ENCODE assay signal across 17 mouse cellular contexts in genomic region chr11:106730714-106731113, GRCm38 (mm10). TPM values are rescaled to one million over a fixed set of nuclear protein-coding genes. Genes with fewer than 3 reads are reported as not detected.
DNase-seq lines count a peak whose midpoint lies in the region; ATAC-seq and TF ChIP-seq lines count a peak whose summit lies in the region.
"Had no signal": no experiment of that assay in that cellular context is flagged by ENCODE, and none has a peak within 500 bp of the region (broad histone marks: within the 10 kb centered on the region; RNA-seq: fewer than 3 reads in every experiment).

No protein-coding gene starts in this region.

- TF ChIP-seq EP300 in stomach, postnatal 0 days (optimal IDR thresholded peaks at IDR 0.05) = no peak

- WGBS in heart, embryonic 13.5 days = 9% methylated on average over 4 of the region's 4 CpGs
- WGBS in neural tube, embryonic 13.5 days = 63% methylated on average over 4 of the region's 4 CpGs
- 52% methylated on average over 4 of the region's 4 CpGs for whole genome bisulfite sequencing in kidney, embryonic 14.5 days
- WGBS in stomach, postnatal 0 days = 19% methylated on average over 4 of the region's 4 CpGs
- WGBS in hindbrain, embryonic 10.5 days = 89% methylated on average over 4 of the region's 4 CpGs

- 0 out of 2 replicates have a peak, but pooled peaks have one; percentile 55 for ATAC-seq in heart, embryonic 13.5 days (ENCODE audit: extremely low read depth, insufficient number of reproducible peaks, low FRiP score, low TSS enrichment)
- no peak for ATAC-seq in neural tube, embryonic 13.5 days (ENCODE audit: low read depth)
- 0 out of 2 replicates have a peak, but pooled peaks have one; percentile 24 for ATAC-seq in kidney, embryonic 14.5 days (ENCODE audit: low FRiP score, low TSS enrichment)
- ATAC-seq in stomach, postnatal 0 days (ENCODE audit: low FRiP score, low TSS enrichment) = peak; percentile 59
- no peak for ATAC-seq in erythroblast, adult 5-6 weeks (replicated peaks; ENCODE audit: low FRiP score, poor library complexity, severe bottlenecking)
- ATAC-seq: midbrain, embryonic 13.5 days; Patski had no signal

- peaks cover 39% of the 10 kb centered on the region for H3K4me1 ChIP-seq in heart, embryonic 13.5 days
- peaks cover 15% of the 10 kb centered on the region for H3K4me1 ChIP-seq in neural tube, embryonic 13.5 days (replicated peaks)
- no peaks in the 10 kb centered on the region for H3K4me1 ChIP-seq in kidney, embryonic 14.5 days (ENCODE audit: control insufficient read depth, insufficient read depth, low read length)
- no peaks in the 10 kb centered on the region for H3K4me1 ChIP-seq in stomach, postnatal 0 days (replicated peaks; ENCODE audit: control insufficient read depth, insufficient read depth)
- peaks cover 15% of the 10 kb centered on the region for H3K4me1 ChIP-seq in hindbrain, embryonic 10.5 days (replicated peaks)
- H3K4me1 ChIP-seq: hindbrain, embryonic 15.5 days had no signal

- intact Hi-C loops in heart, postnatal 25 days (cut with DNase I) = no loop called here

- TF ChIP-seq CTCF in stomach, postnatal 0 days (IDR thresholded peaks at IDR 0.05; ENCODE audit: low read depth) = no peak

- H3K36me3 ChIP-seq in heart, embryonic 13.5 days = no peaks in the 10 kb centered on the region
- H3K36me3 ChIP-seq in neural tube, embryonic 13.5 days = no peaks in the 10 kb centered on the region
- no peaks in the 10 kb centered on the region for H3K36me3 ChIP-seq in kidney, embryonic 14.5 days (ENCODE audit: control insufficient read depth, insufficient read depth, low read length)
- H3K36me3 ChIP-seq in stomach, postnatal 0 days (ENCODE audit: control insufficient read depth, insufficient read depth, low read length) = no peaks in the 10 kb centered on the region
- H3K36me3 ChIP-seq in hindbrain, embryonic 10.5 days = no peaks in the 10 kb centered on the region
- H3K36me3 ChIP-seq: hindbrain, embryonic 15.5 days; limb, embryonic 13.5 days; midbrain, embryonic 13.5 days had no signal

- no peaks in the 10 kb centered on the region for H3K27me3 ChIP-seq in heart, embryonic 13.5 days (replicated peaks)
- no peaks in the 10 kb centered on the region for H3K27me3 ChIP-seq in neural tube, embryonic 13.5 days
- no peaks in the 10 kb centered on the region for H3K27me3 ChIP-seq in kidney, embryonic 14.5 days (ENCODE audit: control insufficient read depth, insufficient read depth, low read length)
- H3K27me3 ChIP-seq in stomach, postnatal 0 days (ENCODE audit: control insufficient read depth, insufficient read depth, low read length) = no peaks in the 10 kb centered on the region
- no peaks in the 10 kb centered on the region for H3K27me3 ChIP-seq in hindbrain, embryonic 10.5 days (ENCODE audit: insufficient read depth, poor library complexity, severe bottlenecking)
- H3K27me3 ChIP-seq: CH12.LX; hindbrain, embryonic 15.5 days; limb, embryonic 13.5 days; midbrain, embryonic 13.5 days; Patski had no signal

- DNase-seq in heart, postnatal 25 days (ENCODE audit: low spot score) = no peak
- no peak for DNase-seq in neural tube, embryonic 10.5 days (ENCODE audit: extremely low spot score, low spot score)
- no peak for DNase-seq in stomach, postnatal 0 days (ENCODE audit: low spot score)
- no peak for DNase-seq in hindbrain, embryonic 10.5 days (ENCODE audit: low spot score)
- DNase-seq: cerebellum, postnatal 14 days; gastrocnemius, postnatal 36 days; lung, postnatal 14 days; thymus, postnatal 4 days had no signal

- H3K9me3 ChIP-seq in heart, embryonic 13.5 days = peaks cover 8% of the 10 kb centered on the region; the same call in 1 of the 2 replicates
- no peaks in the 10 kb centered on the region for H3K9me3 ChIP-seq in neural tube, embryonic 13.5 days
- peaks cover 5% of the 10 kb centered on the region for H3K9me3 ChIP-seq in kidney, embryonic 14.5 days (ENCODE audit: control insufficient read depth, low read length)
- H3K9me3 ChIP-seq in stomach, postnatal 0 days (ENCODE audit: control insufficient read depth, low read length) = no peaks in the 10 kb centered on the region
- 0 out of 2 replicates have a peak, but pooled peaks cover 3% of the 10 kb centered on the region for H3K9me3 ChIP-seq in hindbrain, embryonic 10.5 days
- H3K9me3 ChIP-seq: hindbrain, embryonic 15.5 days; limb, embryonic 13.5 days; midbrain, embryonic 13.5 days had no signal

- peak overlapping the region; percentile 91 for H3K27ac ChIP-seq in heart, embryonic 13.5 days (replicated peaks)
- H3K27ac ChIP-seq in neural tube, embryonic 13.5 days (replicated peaks) = peak overlapping the region; percentile 54; the same call in 1 of the 2 replicates
- peak overlapping the region; percentile 39; the same call in 1 of the 2 replicates for H3K27ac ChIP-seq in kidney, embryonic 14.5 days (ENCODE audit: low read depth, low read length)
- no peak overlapping the region for H3K27ac ChIP-seq in stomach, postnatal 0 days (replicated peaks)
- no peak overlapping the region for H3K27ac ChIP-seq in hindbrain, embryonic 10.5 days
- H3K27ac ChIP-seq: hindbrain, embryonic 15.5 days; limb, embryonic 13.5 days; midbrain, embryonic 13.5 days had no signal

- H3K4me3 ChIP-seq in heart, embryonic 13.5 days = no peak overlapping the region
- no peak overlapping the region for H3K4me3 ChIP-seq in neural tube, embryonic 13.5 days
- H3K4me3 ChIP-seq in kidney, embryonic 14.5 days (ENCODE audit: low read length) = no peak overlapping the region
- no peak overlapping the region for H3K4me3 ChIP-seq in stomach, postnatal 0 days (ENCODE audit: low read depth, low read length)
- H3K4me3 ChIP-seq in hindbrain, embryonic 10.5 days = no peak overlapping the region
- H3K4me3 ChIP-seq: hindbrain, embryonic 15.5 days; limb, embryonic 13.5 days; midbrain, embryonic 13.5 days had no signal

- H3K9ac ChIP-seq in heart, embryonic 13.5 days = no peak overlapping the region
- H3K9ac ChIP-seq in neural tube, embryonic 13.5 days = no peak overlapping the region
- H3K9ac ChIP-seq in kidney, embryonic 14.5 days (ENCODE audit: low read depth, low read length) = no peak overlapping the region
- H3K9ac ChIP-seq in stomach, postnatal 0 days (ENCODE audit: low read length) = no peak overlapping the region
- H3K9ac ChIP-seq: hindbrain, embryonic 15.5 days; limb, embryonic 13.5 days; midbrain, embryonic 13.5 days had no signal

- peak overlapping the region; percentile 28 for H3K4me2 ChIP-seq in heart, embryonic 13.5 days
- no peak overlapping the region for H3K4me2 ChIP-seq in neural tube, embryonic 13.5 days
- no peak overlapping the region for H3K4me2 ChIP-seq in kidney, embryonic 14.5 days (replicated peaks; ENCODE audit: low read depth, low read length)
- H3K4me2 ChIP-seq in stomach, postnatal 0 days (replicated peaks; ENCODE audit: low read depth) = no peak overlapping the region
- H3K4me2 ChIP-seq: hindbrain, embryonic 15.5 days; limb, embryonic 13.5 days; midbrain, embryonic 13.5 days had no signal

RNA-seq across cellular contexts. Expression of gene Pecam1, which starts 19.7 kb away (rescaled TPM):
- polyA plus RNA-seq in heart, embryonic 13.5 days (2015; fragmentation: Nextera tagmentation; extraction: Ambion mirVana) = 60.7 and 61.4 TPM in 2 replicates
- total RNA-seq in heart, postnatal 25 days (2021) = 100 to 1,000 TPM; 127 to 139 TPM
- polyA plus RNA-seq in neural tube, embryonic 13.5 days (2015; fragmentation: Nextera tagmentation; extraction: Ambion mirVana) = 20.6 and 26.8 TPM in 2 replicates
- 36.2 and 46.8 TPM in 2 replicates for polyA plus RNA-seq in kidney, embryonic 14.5 days (2014; fragmentation: Nextera tagmentation; extraction: Ambion mirVana)
- 20.2 and 20.4 TPM in 2 replicates for polyA plus RNA-seq in stomach, postnatal 0 days (2015; fragmentation: Nextera tagmentation; extraction: Ambion mirVana)
- total RNA-seq in erythroblast, adult 5-6 weeks (2015; ENCODE audit: low replicate concordance) = 5.0 and 11.0 TPM in 2 replicates
- 4.0 and 5.0 TPM in 2 replicates for total RNA-seq in erythroblast, adult 5-6 weeks (2017; ENCODE audit: low replicate concordance)
- polyA plus RNA-seq in hindbrain, embryonic 10.5 days (2016; fragmentation: Nextera tagmentation; extraction: Ambion mirVana) = 17.3 and 18.3 TPM in 2 replicates

RNA-seq across cellular contexts. Expression of gene Milr1, which starts 20.3 kb away (rescaled TPM):
- 1.5 and 1.9 TPM in 2 replicates for polyA plus RNA-seq in heart, embryonic 13.5 days (2015; fragmentation: Nextera tagmentation; extraction: Ambion mirVana)
- 1 to 10 TPM; 1.1 to 1.6 TPM for total RNA-seq in heart, postnatal 25 days (2021)
- polyA plus RNA-seq in neural tube, embryonic 13.5 days (2015; fragmentation: Nextera tagmentation; extraction: Ambion mirVana) = 1.3 and 1.5 TPM in 2 replicates
- 1.0 and 1.1 TPM in 2 replicates for polyA plus RNA-seq in kidney, embryonic 14.5 days (2014; fragmentation: Nextera tagmentation; extraction: Ambion mirVana)
- polyA plus RNA-seq in stomach, postnatal 0 days (2015; fragmentation: Nextera tagmentation; extraction: Ambion mirVana) = 2.2 and 2.8 TPM in 2 replicates
- 11.0 and 24.5 TPM in 2 replicates for total RNA-seq in erythroblast, adult 5-6 weeks (2015; ENCODE audit: low replicate concordance)
- 12.7 and 20.4 TPM in 2 replicates for total RNA-seq in erythroblast, adult 5-6 weeks (2017; ENCODE audit: low replicate concordance)
- polyA plus RNA-seq in hindbrain, embryonic 10.5 days (2016; fragmentation: Nextera tagmentation; extraction: Ambion mirVana) = 0.93 and 1.6 TPM in 2 replicates

RNA-seq across cellular contexts. Expression of gene Polg2, which starts 48.6 kb away (rescaled TPM):
- 6.1 and 6.5 TPM in 2 replicates for polyA plus RNA-seq in heart, embryonic 13.5 days (2015; fragmentation: Nextera tagmentation; extraction: Ambion mirVana)
- total RNA-seq in heart, postnatal 25 days (2021) = 1 to 10 TPM; 4.2 to 4.9 TPM
- 7.7 and 9.9 TPM in 2 replicates for polyA plus RNA-seq in neural tube, embryonic 13.5 days (2015; fragmentation: Nextera tagmentation; extraction: Ambion mirVana)
- polyA plus RNA-seq in kidney, embryonic 14.5 days (2014; fragmentation: Nextera tagmentation; extraction: Ambion mirVana) = 12.6 and 13.3 TPM in 2 replicates
- polyA plus RNA-seq in stomach, postnatal 0 days (2015; fragmentation: Nextera tagmentation; extraction: Ambion mirVana) = 8.9 and 10.3 TPM in 2 replicates
- total RNA-seq in erythroblast, adult 5-6 weeks (2015; ENCODE audit: low replicate concordance) = 8.2 and 9.6 TPM in 2 replicates
- total RNA-seq in erythroblast, adult 5-6 weeks (2017; ENCODE audit: low replicate concordance) = 9.9 and 22.7 TPM in 2 replicates
- 8.1 and 10.1 TPM in 2 replicates for polyA plus RNA-seq in hindbrain, embryonic 10.5 days (2016; fragmentation: Nextera tagmentation; extraction: Ambion mirVana)

RNA-seq across cellular contexts. Expression of gene Ddx5, which starts 58.3 kb away (rescaled TPM):
- 192 and 199 TPM in 2 replicates for polyA plus RNA-seq in heart, embryonic 13.5 days (2015; fragmentation: Nextera tagmentation; extraction: Ambion mirVana)
- 100 to 1,000 TPM; 310 to 351 TPM for total RNA-seq in heart, postnatal 25 days (2021)
- polyA plus RNA-seq in neural tube, embryonic 13.5 days (2015; fragmentation: Nextera tagmentation; extraction: Ambion mirVana) = 386 and 441 TPM in 2 replicates
- polyA plus RNA-seq in kidney, embryonic 14.5 days (2014; fragmentation: Nextera tagmentation; extraction: Ambion mirVana) = 369 and 392 TPM in 2 replicates
- 175 and 178 TPM in 2 replicates for polyA plus RNA-seq in stomach, postnatal 0 days (2015; fragmentation: Nextera tagmentation; extraction: Ambion mirVana)
- 469 and 476 TPM in 2 replicates for total RNA-seq in erythroblast, adult 5-6 weeks (2015; ENCODE audit: low replicate concordance)
- total RNA-seq in erythroblast, adult 5-6 weeks (2017; ENCODE audit: low replicate concordance) = 906 and 1,106 TPM in 2 replicates
- polyA plus RNA-seq in hindbrain, embryonic 10.5 days (2016; fragmentation: Nextera tagmentation; extraction: Ambion mirVana) = 285 and 301 TPM in 2 replicates

RNA-seq across cellular contexts. Expression of gene Cep95, which starts 58.3 kb away (rescaled TPM):
- 11.5 and 13.7 TPM in 2 replicates for polyA plus RNA-seq in heart, embryonic 13.5 days (2015; fragmentation: Nextera tagmentation; extraction: Ambion mirVana)
- total RNA-seq in heart, postnatal 25 days (2021) = 1 to 10 TPM; 5.9 to 7.3 TPM
- 18.4 and 19.9 TPM in 2 replicates for polyA plus RNA-seq in neural tube, embryonic 13.5 days (2015; fragmentation: Nextera tagmentation; extraction: Ambion mirVana)
- 18.8 and 21.3 TPM in 2 replicates for polyA plus RNA-seq in kidney, embryonic 14.5 days (2014; fragmentation: Nextera tagmentation; extraction: Ambion mirVana)
- polyA plus RNA-seq in stomach, postnatal 0 days (2015; fragmentation: Nextera tagmentation; extraction: Ambion mirVana) = 4.9 and 5.7 TPM in 2 replicates
- 41.6 and 43.0 TPM in 2 replicates for total RNA-seq in erythroblast, adult 5-6 weeks (2015; ENCODE audit: low replicate concordance)
- 31.8 and 52.7 TPM in 2 replicates for total RNA-seq in erythroblast, adult 5-6 weeks (2017; ENCODE audit: low replicate concordance)
- polyA plus RNA-seq in hindbrain, embryonic 10.5 days (2016; fragmentation: Nextera tagmentation; extraction: Ambion mirVana) = 14.8 and 20.2 TPM in 2 replicates

Comparison
In these comparisons a context has a peak if more than half of its experiments do, and no peak if none do; other contexts are left out.
1. ATAC-seq: peak in heart, embryonic 13.5 days (single experiment), kidney, embryonic 14.5 days (single experiment) and stomach, postnatal 0 days (single experiment); none in neural tube, embryonic 13.5 days (single experiment) and erythroblast, adult 5-6 weeks (single experiment).
2. H3K27ac ChIP-seq: peak in heart, embryonic 13.5 days (single experiment), neural tube, embryonic 13.5 days (single experiment) and kidney, embryonic 14.5 days (single experiment); none in stomach, postnatal 0 days (single experiment) and hindbrain, embryonic 10.5 days (single experiment).